8 mouse cellular contexts compared by ENCODE assay signal in genomic region chr3:104220295-104220965, GRCm38 (mm10). TPM values are rescaled to one million over a fixed set of nuclear protein-coding genes. Genes with fewer than 3 reads are reported as not detected.
DNase-seq lines count a peak whose midpoint lies in the region; ATAC-seq lines count a peak whose summit lies in the region.

Gene Magi3 (minus strand): TSS chr3:104220374.

- peak within 1 kb of the TSS; percentile 95 for H3K4me2 ChIP-seq in forebrain, embryonic 11.5 days (ENCODE audit: low read depth, low read length, severe bottlenecking)
- H3K4me2 ChIP-seq in heart, embryonic 16.5 days (ENCODE audit: low read depth, low read length), result peak within 1 kb of the TSS; percentile 72
- H3K4me2 ChIP-seq in liver, embryonic 15.5 days, result peak within 1 kb of the TSS; percentile 90
- H3K4me2 ChIP-seq in neural tube, embryonic 12.5 days (replicated peaks), result peak within 1 kb of the TSS; percentile 86

- ATAC-seq in CD4-positive, CD25-positive, alpha-beta regulatory T cell, adult 4 months, result peak; percentile 96
- peak; percentile 100 for ATAC-seq in forebrain, embryonic 11.5 days (replicated peaks; ENCODE audit: low FRiP score)
- peak; percentile 98 for ATAC-seq in heart, embryonic 16.5 days (replicated peaks; ENCODE audit: extremely low read depth, insufficient read depth, low FRiP score)
- peak; percentile 97 for ATAC-seq in liver, embryonic 15.5 days (ENCODE audit: insufficient read depth)
- ATAC-seq in neural tube, embryonic 12.5 days (ENCODE audit: low FRiP score, low read depth), result peak; percentile 99

- H3K9me3 ChIP-seq in forebrain, embryonic 11.5 days (ENCODE audit: control insufficient read depth, low read length), result no peaks in the 10 kb centered on the region
- H3K9me3 ChIP-seq in heart, embryonic 16.5 days (replicated peaks; ENCODE audit: control insufficient read depth, low read length), result no peaks in the 10 kb centered on the region
- no peaks in the 10 kb centered on the region for H3K9me3 ChIP-seq in liver, embryonic 15.5 days (replicated peaks)
- H3K9me3 ChIP-seq in neural tube, embryonic 12.5 days, result no peaks in the 10 kb centered on the region

- H3K4me1 ChIP-seq in forebrain, embryonic 11.5 days (replicated peaks; ENCODE audit: control insufficient read depth, insufficient read depth, low read length), result 0 out of 2 replicates have a peak, but pooled peaks cover 5% of the 10 kb centered on the region
- peaks cover 9% of the 10 kb centered on the region for H3K4me1 ChIP-seq in heart, embryonic 16.5 days (ENCODE audit: control insufficient read depth, insufficient read depth, low read length)
- peaks cover 29% of the 10 kb centered on the region for H3K4me1 ChIP-seq in liver, embryonic 15.5 days (replicated peaks)
- peaks cover 5% of the 10 kb centered on the region for H3K4me1 ChIP-seq in neural tube, embryonic 12.5 days

- DNase-seq in c-Kit-positive CD71-positive TER-119-negative erythroid progenitor cells, embryonic 14.5 days (ENCODE audit: low read depth), result peak; percentile 91
- peak; percentile 100 for DNase-seq in forebrain, embryonic 11.5 days (ENCODE audit: low spot score)
- DNase-seq in kidney, postnatal 36 days, result peak; percentile 98 to 99
- DNase-seq in telencephalon, adult 2 months (ENCODE audit: low read depth, low spot score), result peak; percentile 95

- no peaks in the 10 kb centered on the region for H3K36me3 ChIP-seq in forebrain, embryonic 11.5 days (ENCODE audit: control insufficient read depth, insufficient read depth, low read length)
- no peaks in the 10 kb centered on the region for H3K36me3 ChIP-seq in heart, embryonic 16.5 days (ENCODE audit: control insufficient read depth, insufficient read depth)
- no peaks in the 10 kb centered on the region for H3K36me3 ChIP-seq in liver, embryonic 15.5 days (replicated peaks)
- H3K36me3 ChIP-seq in neural tube, embryonic 12.5 days, result no peaks in the 10 kb centered on the region

- peak within 1 kb of the TSS; percentile 87 for H3K9ac ChIP-seq in forebrain, embryonic 11.5 days (ENCODE audit: low read length)
- peak within 1 kb of the TSS; percentile 98 for H3K9ac ChIP-seq in heart, embryonic 16.5 days (ENCODE audit: low read length)
- H3K9ac ChIP-seq in liver, embryonic 15.5 days, result peak within 1 kb of the TSS; percentile 70
- peak within 1 kb of the TSS; percentile 83 for H3K9ac ChIP-seq in neural tube, embryonic 12.5 days

- WGBS in forebrain, embryonic 11.5 days, result under 1% methylated on average over 32 of the region's 46 CpGs
- WGBS in heart, embryonic 16.5 days, result 1% methylated on average over 36 of the region's 46 CpGs
- WGBS in liver, embryonic 15.5 days (ENCODE audit: insufficient replicate concordance), result under 1% methylated on average over 43 of the region's 46 CpGs
- WGBS in neural tube, embryonic 12.5 days, result under 1% methylated on average over 46 of the region's 46 CpGs

- peak within 1 kb of the TSS; percentile 94 for H3K27ac ChIP-seq in forebrain, embryonic 11.5 days (ENCODE audit: low read depth, low read length)
- peak within 1 kb of the TSS; percentile 98 for H3K27ac ChIP-seq in heart, embryonic 16.5 days (ENCODE audit: low read length)
- H3K27ac ChIP-seq in liver, embryonic 15.5 days (replicated peaks), result peak within 1 kb of the TSS; percentile 81
- peak within 1 kb of the TSS; percentile 92 for H3K27ac ChIP-seq in neural tube, embryonic 12.5 days

- H3K27me3 ChIP-seq in forebrain, embryonic 11.5 days (ENCODE audit: control insufficient read depth, insufficient read depth, low read length), result no peaks in the 10 kb centered on the region
- no peaks in the 10 kb centered on the region for H3K27me3 ChIP-seq in heart, embryonic 16.5 days (ENCODE audit: control insufficient read depth, insufficient read depth, low read length)
- peaks cover 24% of the 10 kb centered on the region for H3K27me3 ChIP-seq in liver, embryonic 15.5 days
- no peaks in the 10 kb centered on the region for H3K27me3 ChIP-seq in neural tube, embryonic 12.5 days (replicated peaks)

- peak within 1 kb of the TSS; percentile 83 for H3K4me3 ChIP-seq in forebrain, embryonic 11.5 days (ENCODE audit: low read depth, low read length)
- H3K4me3 ChIP-seq in heart, embryonic 16.5 days (ENCODE audit: low read length), result peak within 1 kb of the TSS; percentile 97
- H3K4me3 ChIP-seq in liver, embryonic 15.5 days (replicated peaks), result peak within 1 kb of the TSS; percentile 69
- H3K4me3 ChIP-seq in neural tube, embryonic 12.5 days, result peak within 1 kb of the TSS; percentile 90

RNA-seq across cellular contexts. Expression of gene Magi3, which starts in this region (rescaled TPM):
- polyA plus RNA-seq in CD4-positive, CD25-positive, alpha-beta regulatory T cell, adult 4 months (2017; shearing (Covaris generic)), result 1 to 10 TPM; 4.1 to 5.0 TPM
- polyA plus RNA-seq in forebrain, embryonic 11.5 days (2014; fragmentation: Nextera tagmentation; extraction: Ambion mirVana), result 5.0 and 5.5 TPM in 2 replicates
- polyA plus RNA-seq in heart, embryonic 16.5 days (2015; fragmentation: Nextera tagmentation; extraction: Ambion mirVana), result 9.0 and 10.4 TPM in 2 replicates
- 1.2 and 1.4 TPM in 2 replicates for polyA plus RNA-seq in liver, embryonic 15.5 days (2015; fragmentation: Nextera tagmentation; extraction: Ambion mirVana)
- 6.7 and 6.9 TPM in 2 replicates for polyA plus RNA-seq in neural tube, embryonic 12.5 days (2016; fragmentation: Nextera tagmentation; extraction: Ambion mirVana)

Comparison
In these comparisons a context has a peak if more than half of its experiments do, and no peak if none do; other contexts are left out.
1. Peak in every context shown above with its lines: DNase-seq, ATAC-seq, H3K4me3 ChIP-seq and H3K27ac ChIP-seq.